Mouse (Mus musculus) embryonic stem cell, embryonic (primary cell): ENCODE results near the gene Prpmp5.
"Not testable (repeated sequence)": the region's sequence is repeated elsewhere in the genome, so short reads cannot be mapped to it uniquely, and the experiment has no call there.

Experiments
- CTCF ChIA-PET, 4 experiments: fragments of 300-600 bp in 2 of 4; fragments of 350-600 bp in 2 of 4; sonication (Branson Sonifier 250); formaldehyde crosslinking; loops; one replicate each; lab custom pipeline; 2022; ENCODE audit warnings: inconsistent platforms in 2 of 4; lab: Charles Lee
- POLR2A ChIA-PET, 4 experiments: fragments of 300-600 bp in 2 of 4; fragments of 350-600 bp in 2 of 4; sonication (Branson Sonifier 250); formaldehyde crosslinking; loops; one replicate each; lab custom pipeline; 2022; ENCODE audit warnings: antibody characterized with exemption in 4 of 4, inconsistent platforms in 1 of 4; lab: Charles Lee

Gene Prpmp5

GRCm38 (mm10) chr6:132314657-132315056 is at the start of gene Prpmp5:
Gene Prpmp5, minus strand, starts transcription at chr6:132314757.
- POLR2A ChIA-PET, CTCF ChIA-PET: not testable (repeated sequence)

GRCm38 (mm10) chr6:132364034-132364433 is 49.5 kb upstream of the Prpmp5 start, which contains the start of gene Gm8882:
Gene Gm8882, minus strand, starts transcription at chr6:132364134.
- POLR2A ChIA-PET, CTCF ChIA-PET: not testable (repeated sequence)
